Mouse (Mus musculus): ENCODE data around the gene Tnrc18. TPM values are rescaled to one million over a fixed set of nuclear protein-coding genes. Genes with fewer than 3 reads are reported as not detected.

Tnrc18 gene
- polyA plus RNA-seq, 1 experiment, result 48.6 TPM

GRCm38 (mm10) chr5:142824091-142824490 is 6.6 kb upstream of the Tnrc18 start:
- WGBS, result 88% methylated on average over 6 of the region's 6 CpGs
- no peak for DNase-seq
- Histone ChIP-seq H3K27me3 (ENCODE audit: control insufficient read depth, insufficient read depth, low read length) (peaks cover 21% of the 10 kb centered on the region; the same call in 1 of the 2 replicates), H3K36me3 (ENCODE audit: control insufficient read depth, insufficient read depth, low read length) (no peaks in the 10 kb centered on the region), H3K27ac (ENCODE audit: control insufficient read depth, insufficient read depth, low read length) (no peak overlapping the region), H3K4me3 (ENCODE audit: control insufficient read depth, insufficient read depth, low read length) (no peak overlapping the region), H3K4me1 (replicated peaks; ENCODE audit: control insufficient read depth, insufficient read depth, low read length) (no peaks in the 10 kb centered on the region)
- TF ChIP-seq CTCF (IDR thresholded peaks at IDR 0.05; ENCODE audit: borderline replicate concordance, control insufficient read depth, extremely low read depth, insufficient read depth, low read length, poor library complexity) (no peak), POLR2A (IDR thresholded peaks at IDR 0.05; ENCODE audit: control insufficient read depth, extremely low read depth, insufficient read depth, low read length, poor library complexity) (no peak)

- Histone ChIP-seq H3K4me3 (ENCODE audit: control insufficient read depth, insufficient read depth, low read length) (no peak overlapping the region), H3K4me1 (replicated peaks; ENCODE audit: control insufficient read depth, insufficient read depth, low read length) (no peaks in the 10 kb centered on the region; the same call in 1 of the 2 replicates), H3K27ac (ENCODE audit: control insufficient read depth, insufficient read depth, low read length) (peak overlapping the region; percentile 10; the same call in 1 of the 2 replicates), H3K27me3 (ENCODE audit: control insufficient read depth, insufficient read depth, low read length) (peaks cover 21% of the 10 kb centered on the region; the same call in 1 of the 2 replicates), H3K36me3 (ENCODE audit: control insufficient read depth, insufficient read depth, low read length) (no peaks in the 10 kb centered on the region)
- no peak for TF ChIP-seq CTCF (IDR thresholded peaks at IDR 0.05; ENCODE audit: borderline replicate concordance, control insufficient read depth, extremely low read depth, insufficient read depth, low read length, poor library complexity)
- TF ChIP-seq POLR2A (IDR thresholded peaks at IDR 0.05; ENCODE audit: control insufficient read depth, extremely low read depth, insufficient read depth, low read length, poor library complexity), result no peak
- DNase-seq, result no peak
- WGBS, result 37% methylated on average over 31 of the region's 31 CpGs
Observed at GRCm38 (mm10) chr5:142823096-142824062, 5.9 kb upstream of the Tnrc18 start.

- Histone ChIP-seq H3K27ac (ENCODE audit: control insufficient read depth, insufficient read depth, low read length) (peak overlapping the region; percentile 23; the same call in 1 of the 2 replicates), H3K4me3 (ENCODE audit: control insufficient read depth, insufficient read depth, low read length) (0 out of 2 replicates have a peak overlapping the region, but pooled peaks have one; percentile 8), H3K27me3 (ENCODE audit: control insufficient read depth, insufficient read depth, low read length) (peaks cover 28% of the 10 kb centered on the region), H3K4me1 (replicated peaks; ENCODE audit: control insufficient read depth, insufficient read depth, low read length) (no peaks in the 10 kb centered on the region; the same call in 1 of the 2 replicates), H3K36me3 (ENCODE audit: control insufficient read depth, insufficient read depth, low read length) (no peaks in the 10 kb centered on the region)
- no peak for DNase-seq
- under 1% methylated on average over 36 of the region's 36 CpGs for WGBS
- TF ChIP-seq CTCF (IDR thresholded peaks at IDR 0.05; ENCODE audit: borderline replicate concordance, control insufficient read depth, extremely low read depth, insufficient read depth, low read length, poor library complexity), result no peak
- no peak for TF ChIP-seq POLR2A (IDR thresholded peaks at IDR 0.05; ENCODE audit: control insufficient read depth, extremely low read depth, insufficient read depth, low read length, poor library complexity)
Observed at GRCm38 (mm10) chr5:142822286-142823095, 5.0 kb upstream of the Tnrc18 start.

- no peaks in the 10 kb centered on the region for H3K36me3 ChIP-seq (ENCODE audit: control insufficient read depth, insufficient read depth, low read length)
- H3K4me1 ChIP-seq (replicated peaks; ENCODE audit: control insufficient read depth, insufficient read depth, low read length), result peaks cover 3% of the 10 kb centered on the region
- peaks cover 32% of the 10 kb centered on the region for H3K27me3 ChIP-seq (ENCODE audit: control insufficient read depth, insufficient read depth, low read length)
- no peak for DNase-seq
- H3K4me3 ChIP-seq (ENCODE audit: control insufficient read depth, insufficient read depth, low read length), result peak overlapping the region; percentile 36
- WGBS, result 0% methylated on average over 9 of the region's 9 CpGs
- TF ChIP-seq CTCF (IDR thresholded peaks at IDR 0.05; ENCODE audit: borderline replicate concordance, control insufficient read depth, extremely low read depth, insufficient read depth, low read length, poor library complexity), result no peak
- TF ChIP-seq POLR2A (IDR thresholded peaks at IDR 0.05; ENCODE audit: control insufficient read depth, extremely low read depth, insufficient read depth, low read length, poor library complexity), result no peak
- H3K27ac ChIP-seq (ENCODE audit: control insufficient read depth, insufficient read depth, low read length), result no peak overlapping the region
Observed at GRCm38 (mm10) chr5:142821974-142822285, 4.5 kb upstream of the Tnrc18 start.

- Histone ChIP-seq H3K4me1 (replicated peaks; ENCODE audit: control insufficient read depth, insufficient read depth, low read length) (peaks cover 5% of the 10 kb centered on the region), H3K4me3 (ENCODE audit: control insufficient read depth, insufficient read depth, low read length) (peak overlapping the region; percentile 36), H3K27ac (ENCODE audit: control insufficient read depth, insufficient read depth, low read length) (peak overlapping the region; percentile 24; the same call in 1 of the 2 replicates), H3K36me3 (ENCODE audit: control insufficient read depth, insufficient read depth, low read length) (no peaks in the 10 kb centered on the region), H3K27me3 (ENCODE audit: control insufficient read depth, insufficient read depth, low read length) (peaks cover 36% of the 10 kb centered on the region)
- DNase-seq, result peak; percentile 10
- WGBS, result under 1% methylated on average over 36 of the region's 36 CpGs
- TF ChIP-seq POLR2A (IDR thresholded peaks at IDR 0.05; ENCODE audit: control insufficient read depth, extremely low read depth, insufficient read depth, low read length, poor library complexity) (no peak), CTCF (IDR thresholded peaks at IDR 0.05; ENCODE audit: borderline replicate concordance, control insufficient read depth, extremely low read depth, insufficient read depth, low read length, poor library complexity) (no peak)
Observed at GRCm38 (mm10) chr5:142821266-142821973, 4.0 kb upstream of the Tnrc18 start.
